Mouse (Mus musculus): ENCODE data around the gene Nfs1.
"Not testable (repeated sequence)": the region's sequence is repeated elsewhere in the genome, so short reads cannot be mapped to it uniquely, and the experiment has no call there.

Gene Nfs1

GRCm38 (mm10) chr2:156145486-156146130 is 1.6 kb upstream of the Nfs1 start:
- ATAC-seq (ENCODE audit: low TSS enrichment): no peak

- no peak for ATAC-seq (ENCODE audit: low TSS enrichment)
Measured at GRCm38 (mm10) chr2:156143367-156143766, 619 bp downstream of the Nfs1 start.

GRCm38 (mm10) chr2:156142820-156143219 is 1.2 kb downstream of the Nfs1 start:
- ATAC-seq (ENCODE audit: low TSS enrichment): no peak

GRCm38 (mm10) chr2:156135695-156136094 is 8.3 kb downstream of the Nfs1 start:
- no peak for ATAC-seq (ENCODE audit: low TSS enrichment)

GRCm38 (mm10) chr2:156134161-156134560 is 9.8 kb downstream of the Nfs1 start:
- ATAC-seq (ENCODE audit: low TSS enrichment): no peak

- ATAC-seq (ENCODE audit: low TSS enrichment): no peak
Measured at GRCm38 (mm10) chr2:156126992-156127391, 17.0 kb downstream of the Nfs1 start, which contains the start of gene Gm28036. Gm28036 (minus strand) TSS chr2:156127092.

- ATAC-seq (ENCODE audit: low TSS enrichment): no peak
Measured at GRCm38 (mm10) chr2:156123731-156124130, 20.3 kb downstream of the Nfs1 start.

GRCm38 (mm10) chr2:156119566-156119965 is 24.4 kb downstream of the Nfs1 start:
- ATAC-seq (ENCODE audit: low TSS enrichment): no peak

GRCm38 (mm10) chr2:156112080-156112423 is 31.9 kb downstream of the Nfs1 start:
- ATAC-seq (ENCODE audit: low TSS enrichment): not testable (repeated sequence)

GRCm38 (mm10) chr2:156111358-156112079 is 32.5 kb downstream of the Nfs1 start, which contains the start of the genes Cpne1 and Rbm12:
Cpne1 (minus strand) TSS chr2:156111965.
Rbm12 (minus strand) TSS chr2:156111978.
- ATAC-seq (ENCODE audit: low TSS enrichment): peak; percentile 90

GRCm38 (mm10) chr2:156110627-156111357 is 33.2 kb downstream of the Nfs1 start:
- ATAC-seq (ENCODE audit: low TSS enrichment): peak; percentile 59; the same call in 1 of the 2 replicates

- ATAC-seq (ENCODE audit: low TSS enrichment): no peak
Measured at GRCm38 (mm10) chr2:156091926-156092325, 52.1 kb downstream of the Nfs1 start.

- peak; percentile 60; the same call in 1 of the 2 replicates for ATAC-seq (ENCODE audit: low TSS enrichment)
Measured at GRCm38 (mm10) chr2:156089799-156090198, 54.2 kb downstream of the Nfs1 start.

- no peak for ATAC-seq (ENCODE audit: low TSS enrichment)
Measured at GRCm38 (mm10) chr2:156087391-156088110, 56.4 kb downstream of the Nfs1 start.

GRCm38 (mm10) chr2:156084541-156084940 is 59.4 kb downstream of the Nfs1 start:
- ATAC-seq (ENCODE audit: low TSS enrichment): no peak

GRCm38 (mm10) chr2:156080391-156080790 is 63.6 kb downstream of the Nfs1 start:
- ATAC-seq (ENCODE audit: low TSS enrichment): no peak

GRCm38 (mm10) chr2:156079674-156080073 is 64.3 kb downstream of the Nfs1 start:
- ATAC-seq (ENCODE audit: low TSS enrichment): no peak

GRCm38 (mm10) chr2:156079183-156079560 is 64.8 kb downstream of the Nfs1 start:
- ATAC-seq (ENCODE audit: low TSS enrichment): no peak

- ATAC-seq (ENCODE audit: low TSS enrichment): no peak
Measured at GRCm38 (mm10) chr2:156078421-156079182, 65.4 kb downstream of the Nfs1 start.

- ATAC-seq (ENCODE audit: low TSS enrichment): no peak
Measured at GRCm38 (mm10) chr2:156077461-156077860, 66.5 kb downstream of the Nfs1 start.

GRCm38 (mm10) chr2:156073725-156074124 is 70.3 kb downstream of the Nfs1 start:
- no peak for ATAC-seq (ENCODE audit: low TSS enrichment)
